Mouse (Mus musculus) kidney, postnatal 14 days (tissue): Measurements from ENCODE around the gene Naa15.

Experiments used
- DNase-seq: peaks from one replicate; pipeline ENCODE4 v3.0.0; 2022; ENCODE audit warnings: mixed read lengths

The Naa15 gene

DNA sequence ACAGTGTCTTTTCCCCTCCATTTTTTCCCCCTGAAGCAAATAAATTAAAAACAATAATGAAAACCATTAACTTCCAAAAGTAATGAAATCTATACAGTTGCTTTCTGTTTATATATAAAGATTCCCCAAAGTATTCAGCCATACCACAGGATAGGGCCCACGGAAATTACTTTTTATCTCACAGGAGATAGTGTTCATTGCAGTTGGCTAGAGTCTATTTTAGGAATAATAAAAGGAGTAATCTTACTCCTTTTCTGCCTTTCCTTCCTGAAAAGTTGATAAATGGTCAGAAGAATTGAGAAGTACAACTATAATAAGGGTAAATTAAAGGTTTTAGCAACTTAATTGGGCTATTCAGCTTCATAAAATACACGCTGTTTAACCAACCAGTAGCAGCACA lies 53.6 kb downstream of the Naa15 start:
- DNase-seq: no peak

DNA sequence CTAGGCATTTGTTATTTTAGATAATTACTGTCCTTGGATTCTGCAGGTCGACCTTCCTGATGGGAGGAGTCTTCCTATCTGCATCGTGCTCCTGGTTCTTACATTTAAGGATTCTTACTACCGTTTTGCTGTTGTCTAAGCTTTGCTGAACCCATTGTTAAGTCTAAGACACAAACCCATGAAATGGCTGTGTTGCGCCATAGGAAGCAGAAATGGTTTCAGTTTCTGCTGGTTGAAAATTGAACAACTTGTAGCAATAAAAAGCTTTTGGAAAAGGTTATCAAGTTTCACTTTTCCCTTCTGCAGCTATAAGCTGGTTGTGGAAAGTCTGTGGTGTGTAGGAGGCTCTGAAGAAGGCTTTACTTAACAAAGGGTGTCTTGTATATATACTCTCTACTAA lies 60.8 kb downstream of the Naa15 start:
- DNase-seq: no peak

DNA sequence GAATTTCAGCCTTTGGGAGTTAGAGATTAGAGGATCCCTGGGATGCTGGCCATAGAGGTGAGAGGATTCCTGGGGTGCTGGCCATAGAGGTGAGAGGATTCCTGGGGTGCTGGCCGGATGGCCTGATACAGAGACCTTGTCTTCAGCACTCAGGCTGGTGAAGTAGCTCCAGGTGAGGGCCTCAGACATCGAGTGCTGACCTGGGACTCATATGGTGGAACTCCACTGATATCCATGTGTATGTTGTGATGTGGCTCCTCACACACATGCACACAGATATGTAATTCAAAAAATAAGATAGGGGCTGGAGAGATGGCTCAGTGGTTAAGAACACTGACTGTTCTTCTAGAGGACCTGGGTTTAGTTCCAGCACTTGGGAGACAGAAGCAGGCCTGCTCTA lies 64.9 kb downstream of the Naa15 start:
- DNase-seq: no peak

DNA sequence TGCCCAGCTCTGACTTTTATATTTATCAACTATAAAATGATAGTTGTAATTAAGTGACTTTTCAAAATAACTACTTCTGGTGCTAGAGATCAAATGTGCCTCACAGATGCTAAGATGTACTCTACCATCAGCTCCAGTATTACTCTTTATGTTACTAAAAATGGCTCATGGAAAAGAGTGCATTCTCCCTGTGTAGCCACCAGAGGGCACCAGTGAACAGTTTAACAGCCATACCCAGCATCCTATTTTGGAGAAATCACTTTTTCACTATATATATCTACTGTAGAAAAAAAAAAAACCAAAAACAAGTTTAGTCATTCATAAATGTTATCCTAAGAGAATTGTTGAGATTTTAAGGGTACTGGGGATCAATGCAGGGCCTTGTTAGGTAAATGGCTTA lies 66.1 kb downstream of the Naa15 start:
- DNase-seq: peak; percentile 56

DNA sequence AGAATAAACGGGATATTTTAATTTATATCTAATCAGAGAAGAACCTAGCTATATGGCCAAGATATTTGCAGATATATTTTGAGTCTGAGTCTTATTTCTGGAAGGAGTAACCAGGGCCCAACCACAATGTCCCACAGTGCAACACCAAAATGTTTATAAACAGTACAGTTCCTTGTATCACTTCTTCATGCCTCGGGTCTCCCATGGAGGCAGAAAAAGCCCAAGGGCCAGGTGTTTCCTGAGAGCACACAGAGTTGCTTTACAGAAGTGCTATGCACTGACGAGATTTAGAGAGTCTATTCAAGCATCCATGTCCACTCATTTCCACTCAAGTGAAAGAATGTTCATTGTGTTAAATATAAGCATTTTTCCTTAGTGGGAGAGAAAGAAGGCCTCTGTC lies 66.9 kb downstream of the Naa15 start:
- DNase-seq: no peak

DNA sequence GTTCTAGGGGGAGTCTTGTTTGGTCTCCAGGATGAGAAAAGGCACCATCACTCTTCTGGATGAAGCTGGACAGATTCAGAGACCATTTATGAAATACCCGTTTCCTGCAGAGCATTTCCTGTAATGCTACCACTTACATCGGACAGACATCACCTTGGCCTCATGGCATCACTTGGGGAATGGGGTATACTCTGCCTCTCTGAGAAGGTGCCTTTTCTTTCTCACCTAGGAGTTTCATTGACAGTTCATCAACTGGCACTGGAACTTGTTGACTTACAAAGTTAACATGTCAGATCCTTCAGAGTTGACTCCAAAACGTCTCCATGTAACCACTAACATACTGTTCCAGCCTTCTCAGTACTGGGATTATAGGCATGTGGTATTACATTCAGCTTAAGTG lies 67.8 kb downstream of the Naa15 start:
- no peak for DNase-seq

DNA sequence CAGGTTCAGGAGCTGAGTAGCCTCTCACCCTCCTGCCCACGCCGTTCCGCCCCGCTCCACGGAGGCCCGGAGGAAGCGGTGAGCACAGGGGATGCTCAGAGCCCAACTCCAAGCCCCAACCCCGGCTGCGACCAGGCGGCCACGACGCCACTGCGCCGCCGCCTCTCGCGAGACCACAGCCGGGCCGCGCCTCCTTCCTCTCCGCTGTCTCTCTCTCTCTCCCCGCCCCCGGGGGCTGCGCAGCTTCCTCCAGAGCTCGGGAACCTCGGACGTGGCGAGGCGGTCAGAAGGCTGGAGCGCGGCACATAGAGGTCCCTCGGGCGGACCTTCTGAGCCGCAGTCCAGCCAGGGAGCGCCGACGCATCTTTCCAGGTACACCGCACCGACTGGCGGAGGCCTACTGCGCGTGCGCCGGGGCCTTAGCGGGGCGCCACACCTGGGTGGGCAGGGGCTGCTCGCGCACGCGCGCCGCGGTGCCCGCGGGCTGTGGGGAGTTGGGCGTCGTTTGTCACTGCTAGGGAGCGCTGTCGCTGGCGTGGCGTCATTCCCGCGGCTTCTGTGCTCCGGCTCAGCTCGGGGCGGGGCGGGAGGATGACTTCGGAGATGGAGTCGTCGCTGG lies 68.9 kb downstream of the Naa15 start, which contains the start of gene Rab33b:
Rab33b (plus strand) TSS at position 180 of the 619 bp plus-strand sequence.
- DNase-seq: peak; percentile 98

DNA sequence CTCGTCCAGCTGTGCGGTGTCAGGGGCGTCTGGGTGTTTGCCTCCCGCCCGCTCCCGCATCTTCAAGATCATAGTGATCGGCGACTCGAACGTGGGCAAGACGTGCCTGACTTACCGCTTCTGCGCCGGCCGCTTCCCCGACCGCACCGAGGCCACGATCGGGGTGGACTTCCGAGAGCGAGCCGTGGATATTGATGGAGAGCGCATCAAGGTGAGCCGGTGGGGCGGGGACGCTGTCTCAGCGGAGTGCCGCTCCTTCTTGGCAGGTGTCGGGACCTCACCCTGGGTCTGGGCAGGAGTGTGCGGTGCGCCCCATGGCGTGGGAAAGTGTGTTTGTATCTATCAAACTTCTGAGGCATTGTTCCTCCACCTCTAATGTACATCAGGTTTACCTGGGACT lies 69.4 kb downstream of the Naa15 start:
- DNase-seq: no peak

DNA sequence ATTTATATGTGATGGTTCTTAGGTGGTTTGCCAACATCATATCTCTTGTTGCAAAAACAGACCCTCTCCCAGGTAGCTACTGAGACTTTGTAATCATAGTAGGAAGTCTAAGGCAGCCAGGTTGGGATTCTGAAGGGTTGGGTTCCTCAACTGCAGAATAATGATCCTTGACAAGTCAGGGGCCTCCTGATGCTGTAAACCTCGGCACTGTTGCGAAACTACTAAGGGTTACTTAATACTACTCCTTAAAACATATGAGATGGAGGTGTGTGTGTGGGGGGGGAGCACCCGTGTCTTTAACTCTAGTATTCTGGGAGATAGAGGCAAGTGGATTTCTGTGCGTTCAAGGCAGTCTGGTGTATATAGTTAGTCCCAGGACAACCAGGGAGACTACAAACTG lies 70.4 kb downstream of the Naa15 start:
- DNase-seq: no peak

DNA sequence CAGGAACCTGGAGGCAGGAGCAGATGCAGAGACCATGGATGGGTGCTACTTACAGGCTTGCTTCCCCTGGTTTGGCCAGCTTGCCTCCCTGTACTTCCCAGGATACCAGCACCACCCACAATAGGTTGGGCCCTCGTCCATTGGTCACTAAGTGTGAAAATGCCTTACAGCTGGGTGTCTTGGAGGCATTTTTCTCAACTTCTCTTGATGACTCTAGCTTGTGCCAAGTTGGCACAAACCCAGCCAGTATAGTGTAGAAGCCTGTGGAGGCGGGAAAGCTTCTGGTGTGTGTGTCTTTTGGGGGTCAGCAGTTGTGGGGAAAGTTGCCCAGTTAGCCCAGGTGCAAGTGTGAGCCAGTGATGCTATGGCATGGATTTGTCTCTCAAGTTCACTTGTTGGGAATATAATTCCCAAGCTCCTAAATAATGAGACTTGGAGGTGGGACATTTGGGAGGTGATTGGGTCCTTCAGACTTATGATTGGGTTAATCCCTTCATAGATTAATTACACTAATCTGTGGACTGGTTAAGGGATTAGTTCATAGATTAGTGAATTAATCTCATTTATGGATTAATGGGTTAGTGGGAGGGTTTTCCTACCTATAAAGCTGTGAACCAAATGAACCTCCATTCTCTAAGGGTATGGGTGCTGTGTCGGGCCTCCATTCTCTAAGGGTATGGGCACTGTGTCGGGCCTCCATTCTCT lies 71.7 kb downstream of the Naa15 start:
- DNase-seq: no peak

DNA sequence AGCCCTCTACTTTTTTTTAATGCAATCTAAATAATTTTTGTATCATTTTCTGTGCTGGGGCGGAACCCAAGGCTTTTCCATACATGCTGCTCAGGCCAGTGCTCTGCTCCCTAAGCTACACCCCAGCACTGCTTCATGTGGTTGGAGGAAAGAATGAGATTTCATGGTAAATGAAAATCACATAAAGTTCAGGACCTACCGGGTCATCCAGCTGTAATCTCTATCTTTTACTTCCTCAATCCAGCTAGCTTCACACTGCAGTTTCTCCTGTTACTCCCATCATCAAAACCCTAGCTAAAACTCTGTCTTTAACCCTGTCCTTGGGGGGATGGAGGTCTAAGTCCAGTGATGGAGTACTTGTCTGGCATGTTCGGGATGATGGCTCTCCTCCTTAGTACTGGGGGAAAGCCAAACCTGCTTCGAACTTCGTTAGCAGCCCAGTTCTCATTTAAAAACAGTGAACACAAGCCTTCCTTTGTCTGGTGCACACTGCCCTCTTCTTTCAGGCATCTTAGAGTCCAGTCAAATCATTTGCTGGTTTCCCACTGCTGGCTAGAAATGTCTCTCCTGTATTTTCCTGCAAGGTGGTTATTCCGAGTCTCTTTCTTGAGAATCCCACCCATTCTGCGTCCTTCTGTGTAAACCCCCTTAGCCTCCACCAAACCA lies 75.3 kb downstream of the Naa15 start:
- no peak for DNase-seq

DNA sequence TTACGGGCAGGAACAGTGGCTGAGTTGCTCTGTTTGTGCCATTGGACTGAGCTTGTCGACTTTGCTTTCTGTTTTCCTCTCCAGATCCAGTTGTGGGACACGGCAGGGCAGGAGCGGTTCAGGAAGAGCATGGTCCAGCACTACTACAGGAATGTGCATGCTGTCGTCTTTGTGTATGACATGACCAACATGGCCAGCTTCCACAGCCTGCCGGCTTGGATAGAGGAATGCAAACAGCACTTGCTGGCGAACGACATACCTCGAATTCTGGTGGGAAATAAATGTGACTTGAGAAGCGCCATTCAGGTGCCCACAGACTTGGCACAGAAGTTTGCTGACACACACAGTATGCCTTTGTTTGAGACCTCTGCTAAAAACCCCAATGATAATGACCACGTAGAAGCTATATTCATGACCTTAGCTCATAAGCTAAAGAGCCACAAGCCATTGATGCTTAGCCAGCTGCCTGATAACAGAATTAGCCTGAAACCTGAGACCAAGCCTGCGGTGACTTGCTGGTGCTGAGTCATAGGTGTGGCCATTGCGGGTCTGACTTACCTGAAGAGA lies 78.4 kb downstream of the Naa15 start:
- no peak for DNase-seq

DNA sequence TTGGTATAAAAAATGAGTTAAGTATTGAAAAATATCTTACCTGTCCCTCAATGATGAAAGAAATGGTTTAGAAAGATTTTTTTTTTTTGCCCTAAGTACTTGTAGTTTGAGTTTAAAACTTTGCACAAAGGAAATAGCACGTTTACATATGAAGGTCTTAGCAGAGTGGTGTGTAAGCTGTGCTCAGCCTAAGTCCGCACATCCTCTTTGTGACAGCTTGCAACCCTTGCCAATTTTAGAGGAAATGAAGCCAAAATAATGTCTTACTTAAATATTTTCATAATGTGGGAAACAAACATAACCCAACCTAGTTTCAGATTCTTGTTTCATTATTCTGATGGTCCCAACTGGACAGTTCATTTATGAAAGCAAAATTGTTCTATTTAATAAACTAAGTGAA lies 79.5 kb downstream of the Naa15 start:
- DNase-seq: no peak

DNA sequence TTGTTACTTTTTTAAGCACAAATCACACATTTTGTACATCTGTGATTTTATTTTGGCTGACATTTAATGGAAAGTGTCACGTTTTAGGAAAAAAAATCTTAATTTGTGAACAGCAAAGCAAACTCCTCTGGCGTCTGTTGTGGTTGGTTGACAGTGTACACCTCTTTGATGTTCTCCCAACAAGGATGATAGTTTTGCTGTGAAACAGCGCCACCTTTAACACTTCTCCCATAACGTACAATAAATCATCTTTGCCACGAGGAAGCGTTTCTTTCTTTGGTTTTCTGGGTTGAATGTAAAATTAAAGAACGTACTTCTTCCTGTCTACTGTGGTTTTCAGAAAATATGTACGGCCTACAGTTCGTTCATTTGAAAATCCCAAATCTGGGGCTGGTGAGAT lies 80.7 kb downstream of the Naa15 start:
- DNase-seq: no peak

DNA sequence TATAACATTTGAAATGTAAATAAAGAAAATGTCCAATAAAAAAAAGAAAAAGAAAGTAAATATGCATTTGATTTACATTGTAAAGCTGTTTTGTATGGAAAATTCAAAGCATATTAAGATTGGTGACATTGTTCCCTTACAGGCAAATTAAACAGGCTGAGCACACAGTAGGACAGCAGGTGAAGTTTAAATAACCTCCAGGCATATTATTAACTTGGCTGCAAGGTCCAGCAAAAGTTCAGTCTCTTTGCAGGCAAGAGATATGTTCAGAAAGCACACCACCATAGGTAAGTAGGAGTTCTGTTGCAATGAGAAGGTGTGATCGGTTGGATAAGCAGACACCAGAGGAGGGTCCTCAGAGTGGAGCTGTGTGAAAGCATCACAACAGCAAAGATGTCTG lies 83.0 kb downstream of the Naa15 start:
- DNase-seq: no peak

DNA sequence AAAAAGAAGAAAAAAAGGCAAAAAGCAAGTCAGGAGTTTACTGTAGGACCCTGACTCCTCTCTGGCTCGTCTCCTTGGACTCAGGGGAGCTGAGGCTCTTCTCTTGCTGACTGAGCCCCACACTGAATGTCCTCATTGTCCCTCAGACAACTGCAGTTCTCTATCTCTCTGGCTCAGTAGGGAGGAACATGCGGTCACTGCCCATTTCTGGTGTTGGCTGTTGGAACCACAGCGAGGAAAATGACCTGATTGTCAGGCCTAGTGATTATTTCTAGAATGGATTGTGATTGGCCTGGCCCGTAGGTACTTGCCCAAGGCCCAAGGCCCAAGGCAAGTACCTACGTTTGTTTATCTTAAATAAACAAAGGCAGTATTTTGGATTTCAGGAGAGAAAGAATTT lies 83.7 kb downstream of the Naa15 start:
- no peak for DNase-seq

DNA sequence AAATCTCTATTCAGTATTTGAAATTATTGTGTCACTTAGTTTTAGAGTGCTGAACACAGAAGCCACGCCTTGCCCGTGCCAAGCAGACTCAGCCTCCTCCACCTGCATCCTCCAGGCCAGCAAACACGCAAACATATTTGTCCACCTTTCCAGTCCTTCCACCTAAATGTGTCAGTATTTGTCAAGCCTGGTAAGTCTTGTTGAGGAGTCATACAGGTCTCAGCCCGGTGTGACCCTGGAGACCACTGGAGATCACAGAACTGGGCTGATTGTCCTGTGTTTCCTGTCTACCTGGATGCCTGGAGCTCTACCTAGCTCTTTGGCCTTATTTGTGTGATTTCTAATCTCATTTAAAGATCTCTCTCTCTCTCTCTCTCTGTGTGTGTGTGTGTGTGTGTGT lies 84.9 kb downstream of the Naa15 start:
- DNase-seq: no peak

DNA sequence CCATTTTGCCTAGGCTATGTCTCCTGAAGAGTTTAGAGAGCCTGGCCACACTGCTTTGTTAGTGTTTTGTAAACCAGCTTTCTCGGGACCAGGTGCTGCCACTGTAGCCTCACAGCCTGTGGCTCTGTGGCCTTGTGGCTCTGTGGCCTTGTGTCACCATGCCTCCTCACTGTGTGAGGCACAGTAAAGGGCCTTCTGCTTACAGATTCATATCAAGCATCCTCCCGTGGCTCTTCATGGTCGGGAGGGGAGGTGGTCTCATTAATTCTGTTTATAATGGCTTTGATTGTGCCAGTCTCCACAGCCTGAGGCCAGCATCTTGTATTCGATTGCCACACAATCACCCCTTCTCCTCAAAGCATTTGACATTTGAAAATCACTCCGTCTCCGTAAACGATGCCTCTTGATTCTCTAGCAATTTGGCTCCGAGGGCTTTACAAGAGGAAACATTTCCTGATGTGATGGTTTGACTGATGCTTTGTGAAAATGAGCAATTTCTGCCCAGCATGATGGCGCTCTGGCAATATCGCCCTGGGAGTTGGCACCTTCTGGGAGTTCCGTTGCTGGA lies 89.5 kb downstream of the Naa15 start:
- no peak for DNase-seq

DNA sequence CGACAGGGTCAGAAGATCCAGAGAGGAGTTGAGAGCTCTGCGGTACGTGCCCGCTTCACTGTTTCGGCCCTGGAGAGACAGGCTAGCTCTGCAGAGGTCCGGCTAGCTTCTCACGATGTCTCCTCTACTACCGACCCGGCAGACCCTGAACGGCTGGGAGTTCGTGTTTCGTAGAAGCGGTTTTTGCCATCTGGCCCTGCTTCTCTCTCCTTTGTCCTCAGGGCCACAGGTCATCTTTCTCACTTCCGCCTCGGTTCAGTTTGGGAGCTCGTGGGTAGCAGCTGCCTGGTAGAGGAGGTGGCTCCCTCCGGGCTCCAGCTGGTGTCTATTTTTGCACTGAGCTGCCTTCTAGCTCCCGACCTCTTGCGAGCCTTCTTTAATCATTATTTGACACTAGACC lies 90.5 kb downstream of the Naa15 start:
- DNase-seq: peak; percentile 21

DNA sequence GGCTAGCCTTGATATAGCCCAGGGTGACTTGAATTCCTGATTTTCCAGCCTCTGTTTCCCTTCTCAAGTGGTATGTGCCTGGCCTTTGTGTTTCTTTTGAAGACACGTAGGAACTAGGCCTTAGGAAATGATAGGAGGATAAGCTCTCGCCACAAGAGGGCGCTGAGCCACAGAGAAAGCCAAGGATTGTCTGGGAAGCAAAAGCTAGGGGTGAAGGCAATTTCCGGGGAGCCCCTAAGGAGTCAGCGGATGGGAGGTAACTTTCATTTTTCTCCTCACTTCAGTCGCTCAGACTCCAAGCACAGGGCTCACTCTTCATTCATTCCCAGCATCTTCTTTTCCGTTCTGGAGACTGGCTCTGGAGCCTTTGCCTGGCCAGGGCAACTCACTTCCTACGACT lies 96.0 kb downstream of the Naa15 start:
- DNase-seq: peak; percentile 82

DNA sequence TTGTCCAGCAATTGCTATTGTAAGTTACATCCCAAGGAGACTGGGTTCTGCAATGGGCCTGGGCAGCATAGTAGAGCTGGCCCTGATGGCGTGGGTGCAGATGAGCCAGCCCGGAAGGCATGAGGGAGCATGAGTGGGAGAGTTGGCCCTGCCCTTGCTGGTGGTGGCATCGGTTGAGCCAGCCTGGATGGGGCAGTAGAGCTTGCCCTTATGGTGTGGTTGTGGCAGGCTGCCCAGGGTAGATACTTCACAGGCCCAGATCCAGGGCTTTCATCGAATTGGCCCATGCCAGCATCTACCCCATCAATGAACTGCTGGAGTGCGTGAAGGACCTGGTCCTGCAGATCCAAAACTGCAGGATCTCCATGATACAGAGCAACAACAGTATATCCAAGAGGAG lies 97.0 kb downstream of the Naa15 start:
- DNase-seq: no peak

DNA sequence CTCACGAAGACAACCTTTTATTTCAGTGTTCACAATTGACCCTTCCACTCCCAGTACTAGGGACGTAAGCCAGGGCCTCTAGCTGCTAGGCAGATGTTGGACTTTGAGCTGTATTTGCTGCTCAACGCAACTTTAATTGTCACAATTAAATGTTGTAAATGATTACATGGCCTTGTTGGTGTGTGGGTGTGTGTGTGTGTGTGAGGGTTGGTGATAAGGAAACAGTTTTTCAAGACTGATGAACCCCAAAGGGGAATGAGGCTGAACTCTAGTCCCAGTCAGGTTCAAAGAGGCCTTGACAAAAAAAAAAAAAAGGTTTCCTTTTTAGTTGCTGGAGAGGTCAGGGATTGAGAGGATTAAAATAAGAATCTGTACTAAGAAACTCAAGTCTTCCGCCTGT lies 102.5 kb downstream of the Naa15 start:
- DNase-seq: no peak

DNA sequence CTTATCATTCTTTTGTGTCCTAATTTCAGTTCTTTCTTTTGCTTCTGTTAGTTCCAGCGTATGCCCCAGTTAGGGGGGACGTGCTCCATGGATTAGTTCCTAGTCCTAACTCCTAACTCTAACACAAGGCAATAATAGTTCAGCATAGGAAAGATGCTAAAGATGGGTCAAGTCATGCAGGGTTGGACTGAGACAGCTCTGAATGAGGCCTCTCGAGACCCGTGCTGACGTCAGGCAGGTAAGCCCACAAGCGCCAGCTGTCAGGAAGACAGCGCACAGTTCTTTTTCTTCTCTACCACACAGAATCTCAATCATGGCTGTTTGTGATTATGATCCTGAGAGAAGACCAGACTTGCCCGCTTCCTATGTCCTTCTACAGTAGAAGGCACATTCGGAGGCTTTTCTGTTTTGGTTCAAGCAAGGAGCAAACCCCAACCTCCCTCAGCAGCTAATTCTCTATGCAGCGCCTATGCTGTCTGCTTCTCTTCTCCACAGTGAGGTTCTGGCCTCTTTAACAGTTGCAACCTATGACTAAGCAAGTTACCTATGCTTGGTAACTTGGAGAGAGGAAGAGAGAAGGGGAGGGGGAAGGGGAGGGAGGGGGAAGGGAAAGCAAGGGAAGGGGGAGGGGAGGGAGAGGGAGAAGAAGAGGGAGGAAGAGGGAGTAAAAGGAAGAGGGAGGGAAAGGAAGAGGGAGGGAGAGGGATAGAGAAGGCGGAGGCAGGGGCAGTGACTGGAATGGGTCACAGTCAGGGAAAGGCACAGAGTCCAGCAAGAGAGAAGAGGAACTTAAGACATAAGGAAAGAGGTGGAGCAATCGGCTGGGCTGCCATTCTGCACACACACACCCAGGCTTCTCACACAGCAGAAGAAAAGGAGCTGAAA lies 103.2 kb downstream of the Naa15 start:
- no peak for DNase-seq
